Mouse (Mus musculus): ENCODE results near the gene Plxnc1.

Gene Plxnc1

DNA sequence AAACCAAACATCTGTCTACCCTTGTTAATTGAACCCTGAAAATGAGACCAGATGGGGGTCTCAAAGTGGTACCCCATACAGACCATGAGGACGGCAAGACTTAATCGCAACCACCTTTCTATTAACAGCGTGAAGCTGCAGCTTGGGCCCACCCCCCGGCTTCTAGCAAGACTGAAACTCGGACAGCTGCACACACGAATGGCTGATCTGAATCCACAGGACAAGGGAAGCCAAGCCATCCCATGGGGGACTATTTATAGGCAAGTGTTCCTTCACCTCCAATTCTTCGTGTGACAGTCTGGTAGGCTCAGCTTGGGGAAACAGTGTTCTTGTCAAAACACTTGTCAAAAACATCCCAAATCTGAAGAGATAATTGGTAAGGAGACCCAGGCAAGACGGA is 24.1 kb downstream of the Plxnc1 start:
- no peak for DNase-seq (ENCODE audit: low read depth, low spot score)

DNA sequence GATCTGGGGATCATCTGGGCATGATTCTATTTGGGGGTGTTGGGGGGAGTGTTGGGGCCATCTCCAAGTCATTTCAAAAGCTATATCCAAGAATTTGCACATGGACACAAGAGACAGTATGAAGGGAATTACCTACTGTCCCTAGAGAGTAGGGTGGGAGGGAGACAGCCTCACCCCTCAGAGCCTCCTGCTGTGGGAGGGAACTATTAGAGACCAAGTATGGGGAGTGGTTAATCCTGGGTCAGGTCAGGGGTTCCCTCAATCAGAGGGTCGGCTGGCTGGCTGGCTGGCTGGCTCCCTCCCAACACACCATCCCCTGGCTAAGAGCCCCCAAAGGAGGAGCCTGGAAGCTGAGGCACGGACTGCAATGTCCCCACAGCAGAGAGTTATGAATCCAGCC is 24.7 kb downstream of the Plxnc1 start:
- DNase-seq (ENCODE audit: low read depth, low spot score): no peak

DNA sequence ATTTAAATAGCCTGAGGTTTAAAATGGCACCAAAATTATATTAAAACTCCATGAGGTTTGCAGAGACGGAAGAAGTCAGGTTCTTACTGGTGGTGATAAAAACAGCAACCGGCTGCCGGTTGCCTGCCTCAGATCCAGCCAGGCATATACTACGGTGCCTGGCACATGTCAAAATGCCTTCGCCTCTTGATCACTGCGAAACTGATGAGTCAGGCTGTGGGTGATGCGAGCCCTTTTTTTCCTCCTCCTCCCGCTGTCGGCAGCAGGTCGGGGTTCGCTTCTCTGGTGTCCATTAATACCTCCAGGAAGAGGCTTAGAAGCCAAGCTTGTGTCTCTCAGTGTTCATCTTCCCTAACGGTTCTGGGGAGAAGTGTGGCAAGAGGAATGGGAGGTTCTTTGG is 25.1 kb downstream of the Plxnc1 start:
- peak; percentile 69 for DNase-seq (ENCODE audit: low read depth, low spot score)

DNA sequence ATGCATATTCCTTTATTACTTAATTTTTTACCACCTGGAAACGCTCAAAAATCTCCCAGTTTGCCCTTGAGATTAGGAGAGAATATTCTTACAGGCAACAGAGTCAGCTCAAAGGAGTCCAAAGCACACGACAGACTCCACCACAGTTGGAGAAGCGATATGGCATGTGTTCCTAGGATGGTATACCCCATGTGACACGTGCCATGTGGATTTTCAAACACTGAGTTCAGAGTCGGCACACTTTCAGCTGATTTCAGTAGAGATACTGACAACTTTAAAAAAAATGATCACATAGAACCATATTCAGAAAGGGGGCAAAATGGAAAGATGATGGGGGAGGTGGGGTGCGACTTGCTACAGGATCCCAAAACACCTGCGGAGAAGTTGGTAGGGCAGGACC is 26.0 kb downstream of the Plxnc1 start:
- DNase-seq (ENCODE audit: low read depth, low spot score): no peak

DNA sequence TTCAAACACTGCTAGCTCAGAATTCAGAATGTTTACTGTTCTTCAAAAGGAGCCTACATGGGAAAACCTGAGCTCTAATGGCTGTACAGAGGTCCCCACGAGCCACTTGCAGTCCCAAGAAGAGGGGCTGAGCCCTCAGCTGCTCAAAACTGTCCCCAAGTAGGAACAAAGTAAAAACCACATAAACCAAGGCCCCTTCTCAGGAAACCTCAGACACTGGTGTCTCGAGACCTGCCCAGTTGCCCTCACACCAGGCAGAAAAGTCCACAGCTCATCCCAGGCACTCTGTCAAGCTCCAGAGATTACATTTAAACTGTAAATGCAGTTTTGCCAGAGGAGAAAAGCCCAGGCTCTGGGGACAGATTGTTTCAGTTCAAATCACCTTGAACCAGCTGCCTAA is 26.6 kb downstream of the Plxnc1 start:
- DNase-seq (ENCODE audit: low read depth, low spot score): no peak

DNA sequence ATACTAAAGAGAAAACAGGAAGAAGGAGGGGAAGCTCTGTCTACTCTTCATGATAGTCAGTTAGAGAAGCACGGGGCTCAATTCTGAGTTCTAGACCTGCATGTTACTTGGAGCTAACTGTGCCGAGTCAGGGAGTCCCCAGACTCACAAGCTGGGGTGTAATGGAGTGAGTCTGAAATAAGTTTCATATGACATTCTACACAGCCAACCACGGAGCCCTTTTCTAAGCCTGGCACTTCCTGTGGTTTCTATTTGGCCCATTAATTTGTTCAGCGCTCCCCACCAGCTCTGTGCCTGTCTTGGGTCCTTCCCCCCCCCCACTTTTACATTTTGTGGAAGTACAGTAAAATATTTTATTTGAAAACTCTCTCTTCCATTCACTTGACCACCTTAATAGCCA is 27.3 kb downstream of the Plxnc1 start:
- peak; percentile 31 for DNase-seq (ENCODE audit: low read depth, low spot score)

DNA sequence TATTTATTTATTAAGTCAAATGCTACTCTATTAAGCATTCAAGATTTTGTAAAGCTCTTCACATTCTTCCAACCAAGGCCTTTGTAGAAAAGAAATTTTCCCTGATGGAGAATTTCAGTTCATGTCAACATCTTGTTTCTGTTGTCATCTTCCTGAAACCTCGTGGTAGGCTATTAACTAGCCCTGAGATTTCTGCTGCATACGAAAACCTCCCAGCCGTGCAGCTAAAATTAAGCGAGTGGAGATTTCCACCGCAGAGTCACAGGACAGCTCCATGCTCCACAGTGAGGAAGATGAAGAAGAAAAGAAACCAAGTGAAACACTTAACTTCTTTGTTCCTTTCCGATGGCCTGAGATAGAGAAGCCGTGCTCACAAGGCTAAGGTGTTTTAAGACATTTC is 28.0 kb downstream of the Plxnc1 start:
- DNase-seq (ENCODE audit: low read depth, low spot score): no peak

DNA sequence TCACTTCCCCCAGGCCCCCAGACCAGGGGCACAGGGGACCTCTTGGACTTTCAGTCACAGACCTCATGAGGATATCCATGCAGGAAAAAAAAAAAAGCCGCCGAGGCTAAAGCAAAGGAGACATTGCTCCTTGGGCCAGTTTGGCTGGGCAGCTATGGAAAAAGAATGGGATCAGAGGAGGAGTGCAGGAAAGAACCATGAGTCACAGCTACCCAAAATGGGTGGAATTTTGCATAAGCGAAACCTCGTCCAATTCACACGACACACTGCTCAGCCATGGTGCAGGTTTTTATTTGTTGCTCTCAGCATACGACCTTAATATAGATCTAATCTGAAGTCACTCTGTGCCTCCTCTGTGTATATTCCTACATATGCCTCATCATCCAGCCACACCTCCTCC is 28.9 kb downstream of the Plxnc1 start:
- DNase-seq (ENCODE audit: low read depth, low spot score): no peak

DNA sequence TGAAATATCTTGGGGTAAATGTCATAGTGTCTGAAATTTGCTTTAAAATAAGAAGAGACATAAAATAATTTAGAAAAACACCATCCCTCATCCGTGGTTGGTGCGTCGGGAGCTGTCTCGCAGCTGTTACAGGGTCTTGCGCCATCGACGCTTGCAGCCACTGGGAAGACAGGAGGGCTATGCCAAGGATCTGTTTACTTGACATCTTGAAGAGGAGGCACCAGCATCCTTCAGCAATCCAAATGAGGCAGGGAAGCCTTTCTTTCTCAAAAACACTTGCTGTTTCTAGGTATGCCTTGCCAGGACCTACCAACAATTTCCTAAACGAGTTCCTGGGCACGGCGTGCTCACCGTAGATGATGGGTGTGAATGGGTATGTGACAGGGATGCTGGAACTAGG is 30.6 kb downstream of the Plxnc1 start:
- no peak for DNase-seq (ENCODE audit: low read depth, low spot score)

DNA sequence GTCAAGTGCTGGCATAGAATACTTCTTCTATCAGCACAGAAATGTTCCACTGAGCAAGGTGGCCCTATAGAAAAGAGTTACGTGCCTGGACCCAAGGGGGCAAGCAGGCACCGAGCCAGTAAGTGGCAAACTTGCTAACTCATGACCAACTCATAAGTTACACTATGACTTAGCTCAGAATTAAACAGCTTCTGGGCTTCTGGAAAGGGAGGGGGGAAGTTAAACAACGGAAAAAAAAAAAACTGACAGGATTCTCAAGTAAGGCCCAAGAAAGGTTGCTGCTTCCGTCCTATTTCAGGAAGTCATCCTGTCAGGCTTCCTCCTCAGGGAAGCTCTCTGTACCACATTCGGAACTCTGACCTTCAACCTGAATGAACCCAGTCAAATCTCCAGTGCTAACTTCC is 31.3 kb downstream of the Plxnc1 start:
- DNase-seq (ENCODE audit: low read depth, low spot score): no peak

DNA sequence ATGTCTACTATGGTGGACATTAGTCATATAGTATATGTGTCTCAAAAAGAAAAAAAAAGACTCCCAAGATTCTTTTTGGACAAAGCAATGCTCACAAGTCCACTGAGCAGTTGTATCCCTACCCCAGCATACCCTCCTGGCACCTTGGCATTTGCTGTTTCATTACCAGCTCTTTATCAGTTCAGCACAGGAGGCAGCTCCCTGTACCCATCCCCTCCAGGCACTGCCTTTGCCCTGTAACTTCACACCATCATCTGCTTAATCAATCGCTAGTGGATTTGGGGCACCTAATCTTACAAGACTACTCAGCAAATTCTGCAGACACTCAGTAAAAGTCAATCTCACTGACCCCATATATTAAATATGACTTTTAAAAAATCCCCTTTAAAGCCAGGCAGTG is 32.1 kb downstream of the Plxnc1 start:
- DNase-seq (ENCODE audit: low read depth, low spot score): no peak

DNA sequence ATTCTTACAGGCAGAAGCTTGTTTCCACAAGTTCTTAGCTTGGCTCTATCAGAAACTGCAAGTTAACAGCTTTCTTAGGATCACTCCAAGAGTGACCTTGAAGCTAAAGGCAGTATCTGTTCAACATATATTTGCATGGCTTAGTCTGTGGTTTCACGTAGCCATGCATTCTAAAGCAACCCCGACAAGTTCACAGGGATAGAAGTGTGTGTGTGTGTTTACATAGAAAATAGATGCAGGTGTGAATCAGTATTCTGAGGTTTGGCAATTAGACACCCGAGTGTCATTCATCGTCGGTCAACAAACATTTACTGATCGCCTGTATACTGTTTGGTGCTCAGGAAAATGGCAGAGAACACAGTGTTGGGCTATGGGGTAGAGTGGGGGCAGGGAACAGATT is 33.5 kb downstream of the Plxnc1 start:
- no peak for DNase-seq (ENCODE audit: low read depth, low spot score)

DNA sequence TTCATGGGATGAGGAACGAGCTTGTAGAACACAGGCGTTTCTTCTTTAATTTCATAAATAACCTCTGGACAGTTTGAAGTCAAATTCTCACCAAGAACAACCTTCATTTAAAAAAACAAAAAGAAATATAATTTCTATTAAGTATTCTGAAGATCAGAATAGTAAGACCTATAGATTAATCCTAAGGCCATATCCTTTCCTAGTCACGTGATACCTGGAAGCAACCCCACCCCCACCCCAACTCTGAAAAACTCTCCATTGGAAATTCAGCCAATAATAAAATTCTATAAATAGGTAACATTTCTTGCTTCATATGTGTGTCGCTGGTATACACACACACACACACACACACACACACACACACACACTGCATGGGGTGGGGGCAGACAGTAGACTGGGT is 34.1 kb downstream of the Plxnc1 start:
- DNase-seq (ENCODE audit: low read depth, low spot score): no peak

DNA sequence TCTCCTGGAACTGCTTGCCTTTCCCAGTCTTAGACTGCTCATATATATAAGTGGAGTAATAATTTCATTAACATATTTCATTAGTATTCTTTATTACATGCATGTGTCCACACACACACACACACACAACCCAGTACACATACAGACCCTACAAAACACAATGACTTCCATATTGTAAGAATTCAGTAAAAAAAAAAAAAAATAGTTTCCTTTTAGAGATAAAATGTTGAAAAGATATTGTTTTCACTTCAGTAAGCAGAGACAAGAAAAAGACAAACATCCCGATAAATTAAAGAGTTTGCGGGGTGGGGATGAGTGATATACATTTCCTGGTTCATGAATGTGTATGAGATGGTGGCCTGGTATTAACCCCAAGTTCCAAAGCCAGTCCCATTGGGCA is 34.8 kb downstream of the Plxnc1 start:
- DNase-seq (ENCODE audit: low read depth, low spot score): no peak

DNA sequence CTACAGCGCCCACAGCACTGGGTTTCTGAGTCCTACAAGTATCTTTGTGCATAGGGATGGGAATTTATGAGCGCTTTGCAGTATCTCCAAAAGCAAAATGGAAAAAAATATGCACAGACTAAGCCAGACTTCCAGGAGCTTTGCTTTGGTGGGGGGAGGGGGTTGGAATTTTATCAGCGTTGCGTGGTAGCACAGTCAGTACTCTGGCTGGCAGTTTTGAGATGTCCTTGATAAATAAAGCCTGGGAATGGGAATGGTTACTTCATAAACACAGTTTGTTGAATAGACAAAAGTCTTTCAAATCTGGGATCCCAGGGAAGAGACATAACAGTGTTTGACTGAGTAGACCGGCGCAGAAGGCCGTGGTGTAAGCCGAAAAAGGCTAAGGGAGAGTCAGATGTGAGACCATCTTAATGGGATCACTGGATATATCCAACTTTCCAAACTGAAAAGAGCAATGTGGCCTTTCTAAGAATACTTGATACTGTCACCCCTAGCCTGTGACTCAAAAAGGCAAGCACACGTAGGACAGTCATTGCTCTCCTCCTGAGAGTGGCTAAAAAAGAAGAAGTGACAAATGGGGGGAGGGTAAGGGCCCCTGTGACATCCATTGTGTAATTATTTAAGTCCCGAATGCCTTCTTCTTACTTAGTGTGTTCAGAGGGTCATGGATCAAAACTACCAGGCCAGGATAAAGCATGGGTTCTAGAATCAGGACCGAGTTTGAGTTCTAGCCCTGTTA is 35.5 kb downstream of the Plxnc1 start:
- no peak for DNase-seq (ENCODE audit: low read depth, low spot score)

DNA sequence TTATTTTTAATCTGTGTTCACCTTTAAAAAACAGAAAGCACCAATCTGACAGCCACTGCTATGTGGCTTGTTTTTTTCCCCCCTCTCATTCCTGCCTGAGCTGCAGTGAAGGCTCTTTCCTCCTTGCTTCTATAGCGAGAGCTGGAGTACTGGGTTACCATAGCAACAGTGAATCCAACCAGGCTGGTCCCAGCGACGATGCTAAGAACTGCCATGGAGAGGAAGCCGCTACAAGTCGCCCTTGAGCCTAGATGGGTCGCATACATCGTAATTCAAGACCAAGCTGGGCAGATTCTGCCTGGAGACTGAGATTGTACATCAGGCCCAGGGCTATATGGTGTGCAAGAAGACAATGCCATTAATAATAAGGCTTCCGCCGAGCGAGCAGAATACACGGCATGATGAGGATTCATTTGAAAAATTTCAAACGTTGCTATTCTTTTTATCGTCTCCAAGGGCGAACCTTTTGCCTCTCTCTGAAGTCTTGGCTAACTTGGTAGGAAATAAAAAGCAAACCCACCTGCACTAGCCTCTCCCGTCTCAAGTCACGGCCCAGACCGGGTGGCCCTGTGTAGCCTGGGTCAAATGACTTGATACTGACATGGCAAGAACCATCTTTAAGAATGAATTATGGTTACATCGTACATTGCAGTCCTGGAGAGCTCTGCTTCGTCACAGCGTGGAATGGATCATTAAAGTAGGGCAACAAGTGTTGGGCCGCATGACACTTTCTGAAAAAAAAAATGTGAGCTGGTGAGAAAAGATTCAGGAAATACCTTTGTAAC is 38.8 kb downstream of the Plxnc1 start:
- no peak for DNase-seq (ENCODE audit: low read depth, low spot score)

DNA sequence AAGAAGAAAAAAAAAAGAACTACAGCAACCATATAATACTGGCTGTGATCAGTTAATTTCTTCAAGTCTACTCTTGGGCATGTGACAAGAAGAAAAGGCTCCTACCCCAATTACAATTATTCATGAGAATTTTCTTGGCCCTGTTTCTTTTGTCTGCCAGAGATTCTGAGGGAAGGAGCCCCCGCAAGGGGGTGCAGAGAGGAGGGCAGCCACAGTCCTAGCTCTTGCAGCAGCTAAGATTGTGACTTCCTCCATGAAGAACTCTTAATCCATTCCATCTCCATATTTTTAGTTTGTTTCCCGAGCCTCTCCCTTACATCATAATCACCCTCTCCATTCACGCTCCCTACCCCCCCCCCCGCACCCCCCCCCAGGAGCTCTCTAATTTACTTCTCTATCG is 39.4 kb downstream of the Plxnc1 start:
- DNase-seq (ENCODE audit: low read depth, low spot score): no peak

DNA sequence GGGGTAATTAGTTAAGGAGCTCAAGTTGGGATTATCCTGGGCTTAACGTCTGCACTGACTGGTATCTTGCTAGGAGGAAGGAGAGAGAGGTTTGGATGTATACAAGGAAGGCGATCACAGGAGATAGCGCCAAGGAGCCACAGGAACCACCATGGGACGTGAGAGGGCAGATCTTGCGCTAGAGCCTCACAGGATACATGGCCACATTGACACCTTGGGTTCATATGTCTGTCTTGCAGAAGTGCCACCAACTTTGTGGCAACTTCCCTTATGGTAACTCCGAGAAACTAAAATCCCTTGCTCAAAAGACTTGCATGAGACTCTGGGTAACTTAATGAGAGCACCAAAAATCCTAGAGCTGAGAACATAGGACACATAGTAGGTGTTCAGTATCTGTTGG is 47.7 kb downstream of the Plxnc1 start:
- no peak for DNase-seq (ENCODE audit: low read depth, low spot score)

DNA sequence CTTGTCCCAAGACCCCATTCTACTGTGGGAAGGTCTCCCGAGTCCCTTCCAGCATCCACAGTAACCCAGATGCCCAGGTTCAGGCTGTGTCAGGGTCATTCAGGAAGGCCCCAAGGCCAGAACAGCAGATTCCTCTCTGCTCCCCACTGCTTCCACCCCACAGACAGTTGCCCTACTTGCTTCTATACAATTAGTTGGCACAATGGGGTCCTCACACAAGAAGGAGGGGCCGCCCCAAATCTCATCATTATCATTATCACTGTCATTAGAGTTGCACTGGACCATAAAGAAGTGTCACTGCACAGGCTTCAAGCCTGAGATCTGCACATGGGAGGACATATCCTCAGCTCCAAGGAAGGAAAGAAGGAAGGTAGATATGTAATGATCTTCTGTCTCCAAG is 48.3 kb downstream of the Plxnc1 start:
- DNase-seq (ENCODE audit: low read depth, low spot score): no peak

DNA sequence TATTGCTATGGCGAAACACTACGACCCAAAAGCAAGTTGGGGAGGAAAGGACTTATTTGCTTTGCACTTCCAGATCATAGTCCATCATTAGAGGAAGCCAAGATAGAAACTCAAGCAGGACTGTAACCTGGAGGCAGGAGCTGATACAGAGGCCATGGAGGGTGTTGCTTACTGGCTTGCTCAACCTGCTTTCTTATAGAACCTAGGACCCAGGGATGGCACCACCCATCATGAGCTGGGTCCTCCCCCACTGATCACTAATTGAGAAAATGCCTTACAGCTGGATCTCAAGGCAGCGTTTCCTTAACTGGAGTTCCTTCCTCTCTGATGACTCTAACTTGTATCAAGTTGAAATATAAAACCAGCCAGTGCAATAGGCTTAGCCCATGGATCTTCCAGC is 48.8 kb downstream of the Plxnc1 start:
- DNase-seq (ENCODE audit: low read depth, low spot score): no peak

DNA sequence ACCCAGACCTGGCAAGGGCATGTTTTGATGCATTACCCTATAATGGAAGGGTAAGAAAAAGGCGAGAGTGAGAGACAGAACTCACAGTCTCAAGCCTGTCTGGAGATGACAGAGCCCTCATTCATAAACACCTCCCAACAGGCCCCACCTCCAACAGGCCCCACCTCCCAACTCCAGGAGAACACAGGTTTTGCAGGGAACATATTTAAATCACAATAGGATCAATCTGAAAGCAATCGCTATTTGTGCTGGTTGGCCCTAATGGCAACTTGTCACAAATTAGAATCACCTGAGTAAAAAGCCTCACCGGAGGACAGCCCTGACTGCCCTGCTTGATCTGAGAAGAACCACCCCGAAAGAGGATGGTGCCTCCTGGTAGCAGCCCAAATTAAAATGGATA is 54.9 kb downstream of the Plxnc1 start:
- DNase-seq (ENCODE audit: low read depth, low spot score): no peak

DNA sequence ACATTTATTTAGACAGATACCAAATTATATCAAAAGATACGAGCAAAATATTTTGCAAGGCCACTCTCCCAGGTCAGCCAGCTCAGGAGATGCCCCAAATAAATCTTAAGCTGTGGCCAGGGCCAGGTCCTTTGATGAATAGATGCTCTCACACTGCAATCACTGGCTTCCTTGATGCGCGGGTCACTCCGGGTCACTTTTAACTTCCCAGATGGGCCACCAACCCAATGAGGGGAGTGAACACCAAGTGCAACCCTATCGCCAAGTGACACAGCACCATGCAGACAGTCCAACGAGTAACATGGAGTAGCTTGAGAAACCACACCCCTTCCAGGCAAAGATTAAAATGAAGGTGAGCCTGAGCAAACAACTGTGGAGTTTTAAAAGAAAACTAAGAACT is 61.4 kb downstream of the Plxnc1 start:
- DNase-seq (ENCODE audit: low read depth, low spot score): no peak

DNA sequence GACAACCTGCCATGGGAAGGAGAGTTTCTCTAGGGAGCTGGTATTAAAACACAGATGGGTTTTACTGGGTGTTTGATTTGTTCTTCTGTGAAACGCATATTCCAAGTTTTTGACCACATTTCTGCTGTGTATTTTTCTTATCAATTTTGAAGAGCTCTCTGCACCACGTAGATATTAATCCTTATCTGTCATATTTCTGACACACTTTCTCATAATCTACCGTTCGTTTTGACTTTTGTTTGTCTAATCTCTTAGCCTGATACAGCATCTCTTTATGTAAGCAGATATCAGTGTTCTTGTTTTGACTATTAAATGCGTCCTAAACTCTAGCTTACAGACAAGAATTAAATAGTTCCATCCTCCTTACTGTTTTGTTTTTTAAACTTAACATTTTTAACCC is 73.1 kb downstream of the Plxnc1 start:
- no peak for DNase-seq (ENCODE audit: low read depth, low spot score)

Measured in CD4-positive, CD25-positive, alpha-beta regulatory T cell, adult 2 months (primary cell).